ENCODE assay signal across 8 mouse cellular contexts in genomic region chr10:87596361-87597074, GRCm38 (mm10).
DNase-seq lines count a peak whose midpoint lies in the region; ATAC-seq and TF ChIP-seq lines count a peak whose summit lies in the region.

No protein-coding gene starts in this region.

- no peak overlapping the region for H3K27ac ChIP-seq in forebrain, embryonic 14.5 days (ENCODE audit: low read depth, low read length)
- H3K27ac ChIP-seq in kidney, postnatal 0 days, result no peak overlapping the region

- H3K36me3 ChIP-seq in forebrain, embryonic 14.5 days (ENCODE audit: control insufficient read depth, insufficient read depth, low read length), result no peaks in the 10 kb centered on the region
- H3K36me3 ChIP-seq in kidney, postnatal 0 days (ENCODE audit: insufficient read depth, low read length), result no peaks in the 10 kb centered on the region

- DNase-seq in ovary, postnatal 36 days (ENCODE audit: low spot score), result peak; percentile 17
- DNase-seq in ovary, adult 18-20 months (ENCODE audit: low spot score), result no peak
- DNase-seq in adrenal gland, postnatal 10 days, result peak; percentile 62
- peak; percentile 67 for DNase-seq in forebrain, embryonic 14.5 days (ENCODE audit: low spot score)
- peak; percentile 60 for DNase-seq in kidney, postnatal 0 days (ENCODE audit: low spot score)
- DNase-seq in lung, adult 18-20 months, result peak; percentile 9 to 11
- no peak for DNase-seq in T-cell, adult 2 months (ENCODE audit: low spot score)

- no peak overlapping the region for H3K4me3 ChIP-seq in forebrain, embryonic 14.5 days (ENCODE audit: low read depth, low read length)
- H3K4me3 ChIP-seq in kidney, postnatal 0 days (replicated peaks; ENCODE audit: low read depth, low read length), result no peak overlapping the region

- H3K4me1 ChIP-seq in forebrain, embryonic 14.5 days (ENCODE audit: control insufficient read depth, insufficient read depth, low read length), result no peaks in the 10 kb centered on the region
- no peaks in the 10 kb centered on the region for H3K4me1 ChIP-seq in kidney, postnatal 0 days (replicated peaks; ENCODE audit: insufficient read depth, low read length)

- H3K9me3 ChIP-seq in forebrain, embryonic 14.5 days (replicated peaks; ENCODE audit: control insufficient read depth, low read length), result no peaks in the 10 kb centered on the region
- H3K9me3 ChIP-seq in kidney, postnatal 0 days (replicated peaks; ENCODE audit: low read length), result no peaks in the 10 kb centered on the region

- WGBS in forebrain, embryonic 14.5 days, result 42% methylated on average over 5 of the region's 5 CpGs
- WGBS in kidney, postnatal 0 days, result 42% methylated on average over 5 of the region's 5 CpGs

- H3K27me3 ChIP-seq in forebrain, embryonic 14.5 days (replicated peaks; ENCODE audit: control insufficient read depth, insufficient read depth, low read length), result no peaks in the 10 kb centered on the region
- H3K27me3 ChIP-seq in kidney, postnatal 0 days (ENCODE audit: insufficient read depth, low read length), result no peaks in the 10 kb centered on the region

- TF ChIP-seq CTCF in kidney, postnatal 0 days (IDR thresholded peaks at IDR 0.05; ENCODE audit: low read depth), result peak; percentile 80

- peak; percentile 69 for ATAC-seq in forebrain, embryonic 14.5 days
- ATAC-seq in kidney, postnatal 0 days (replicated peaks; ENCODE audit: low FRiP score, low read depth), result no peak
- peak; percentile 76; the same call in 1 of the 2 replicates for ATAC-seq in neutrophil, adult 5-6 weeks (ENCODE audit: extremely low read depth, insufficient number of reproducible peaks, low FRiP score, poor library complexity, severe bottlenecking)

- no peak overlapping the region for H3K4me2 ChIP-seq in forebrain, embryonic 14.5 days (ENCODE audit: low read length)
- H3K4me2 ChIP-seq in kidney, postnatal 0 days (ENCODE audit: low read length), result no peak overlapping the region; the same call in 1 of the 2 replicates

- no peak overlapping the region for H3K9ac ChIP-seq in forebrain, embryonic 14.5 days (ENCODE audit: low read length)
- no peak overlapping the region for H3K9ac ChIP-seq in kidney, postnatal 0 days (ENCODE audit: low read depth, low read length)

Comparison
In these comparisons a context has a peak if more than half of its experiments do, and no peak if none do; other contexts are left out.
1. DNase-seq: peak in ovary, postnatal 36 days (single experiment), adrenal gland, postnatal 10 days (single experiment), forebrain, embryonic 14.5 days (single experiment), kidney, postnatal 0 days (single experiment) and lung, adult 18-20 months (2 of 2); none in ovary, adult 18-20 months (single experiment) and T-cell, adult 2 months (single experiment).